Mouse (Mus musculus): ENCODE measurements at regions not wholly inside any gene's neighbourhood (a gene's known extent, or its start where the extent isn't known, plus 50 kb on each side); places are given as distances from the start of the nearest gene placed in this dataset.
A peak's percentile ranks its signal among the peaks of the same experiment; 100 is the strongest.

GRCm38 (mm10) chr4:153542631-153543031, 60.0 kb upstream of the Ajap1 start:
- no peak for DNase-seq (ENCODE audit: low spot score in 2 of 2)

GRCm38 (mm10) chr4:153543900-153544648, 61.5 kb upstream of the Ajap1 start:
- no peak for DNase-seq (ENCODE audit: low spot score in 2 of 2)

GRCm38 (mm10) chr4:153546709-153547108, 64.1 kb upstream of the Ajap1 start:
- DNase-seq (ENCODE audit: low spot score in 2 of 2) = no peak

GRCm38 (mm10) chr4:153547111-153547510, 64.5 kb upstream of the Ajap1 start:
- no peak for DNase-seq (ENCODE audit: low spot score in 2 of 2)

- peak; percentile 14 to 52 for DNase-seq (ENCODE audit: low spot score in 2 of 2)
Measured at GRCm38 (mm10) chr4:153547871-153548270, 65.3 kb upstream of the Ajap1 start.

GRCm38 (mm10) chr4:153551291-153551690, 68.7 kb upstream of the Ajap1 start:
- DNase-seq (ENCODE audit: low spot score in 2 of 2) = no peak

GRCm38 (mm10) chr4:153552483-153552882, 69.9 kb upstream of the Ajap1 start:
- DNase-seq (ENCODE audit: low spot score in 2 of 2) = no peak

GRCm38 (mm10) chr4:153557812-153558608, 75.4 kb upstream of the Ajap1 start:
- peak; percentile 16 to 21 for DNase-seq (ENCODE audit: low spot score in 2 of 2)

- DNase-seq (ENCODE audit: low spot score in 2 of 2) = no peak
Measured at GRCm38 (mm10) chr4:153559568-153559967, 77.0 kb upstream of the Ajap1 start.

GRCm38 (mm10) chr4:153560193-153560592, 77.6 kb upstream of the Ajap1 start:
- peak; percentile 11 to 18 for DNase-seq (ENCODE audit: low spot score in 2 of 2)

- no peak for DNase-seq (ENCODE audit: low spot score in 2 of 2)
Measured at GRCm38 (mm10) chr4:153560956-153561355, 78.3 kb upstream of the Ajap1 start.

- DNase-seq (ENCODE audit: low spot score in 2 of 2) = no peak
Measured at GRCm38 (mm10) chr4:153561991-153562390, 79.4 kb upstream of the Ajap1 start.

- DNase-seq (ENCODE audit: low spot score in 2 of 2) = no peak
Measured at GRCm38 (mm10) chr4:153567329-153567973, 84.8 kb upstream of the Ajap1 start.

- no peak for DNase-seq (ENCODE audit: low spot score in 2 of 2)
Measured at GRCm38 (mm10) chr4:153573180-153573769, 90.7 kb upstream of the Ajap1 start.

- no peak for DNase-seq (ENCODE audit: low spot score in 2 of 2)
Measured at GRCm38 (mm10) chr4:153593291-153593690, 110.7 kb upstream of the Ajap1 start.

GRCm38 (mm10) chr4:153599794-153600370, 117.3 kb upstream of the Ajap1 start:
- peak; percentile 20 to 41 for DNase-seq (ENCODE audit: low spot score in 2 of 2)

GRCm38 (mm10) chr4:153602496-153602895, 119.9 kb upstream of the Ajap1 start:
- DNase-seq (ENCODE audit: low spot score in 2 of 2) = no peak

- DNase-seq (ENCODE audit: low spot score in 2 of 2) = no peak
Measured at GRCm38 (mm10) chr4:153603056-153603840, 120.6 kb upstream of the Ajap1 start.

- peak; percentile 9 to 16 for DNase-seq (ENCODE audit: low spot score in 2 of 2)
Measured at GRCm38 (mm10) chr4:153603936-153604335, 121.3 kb upstream of the Ajap1 start.

GRCm38 (mm10) chr4:153604695-153605485, 122.3 kb upstream of the Ajap1 start:
- no peak for DNase-seq (ENCODE audit: low spot score in 2 of 2)
